Mouse (Mus musculus) right cerebral cortex, adult 2 months (tissue): ENCODE results near the gene Naa20.
A peak's percentile ranks its signal among the peaks of the same experiment; 100 is the strongest.
"Not testable (repeated sequence)": the region's sequence is repeated elsewhere in the genome, so short reads cannot be mapped to it uniquely, and the experiment has no call there.

Experiments used
- DNase-seq, 2 experiments: peaks; one replicate each; pipeline ENCODE4 v3.0.0; 2021 to 2022; ENCODE audit warnings: low spot score in 2 of 2

The Naa20 gene

DNA sequence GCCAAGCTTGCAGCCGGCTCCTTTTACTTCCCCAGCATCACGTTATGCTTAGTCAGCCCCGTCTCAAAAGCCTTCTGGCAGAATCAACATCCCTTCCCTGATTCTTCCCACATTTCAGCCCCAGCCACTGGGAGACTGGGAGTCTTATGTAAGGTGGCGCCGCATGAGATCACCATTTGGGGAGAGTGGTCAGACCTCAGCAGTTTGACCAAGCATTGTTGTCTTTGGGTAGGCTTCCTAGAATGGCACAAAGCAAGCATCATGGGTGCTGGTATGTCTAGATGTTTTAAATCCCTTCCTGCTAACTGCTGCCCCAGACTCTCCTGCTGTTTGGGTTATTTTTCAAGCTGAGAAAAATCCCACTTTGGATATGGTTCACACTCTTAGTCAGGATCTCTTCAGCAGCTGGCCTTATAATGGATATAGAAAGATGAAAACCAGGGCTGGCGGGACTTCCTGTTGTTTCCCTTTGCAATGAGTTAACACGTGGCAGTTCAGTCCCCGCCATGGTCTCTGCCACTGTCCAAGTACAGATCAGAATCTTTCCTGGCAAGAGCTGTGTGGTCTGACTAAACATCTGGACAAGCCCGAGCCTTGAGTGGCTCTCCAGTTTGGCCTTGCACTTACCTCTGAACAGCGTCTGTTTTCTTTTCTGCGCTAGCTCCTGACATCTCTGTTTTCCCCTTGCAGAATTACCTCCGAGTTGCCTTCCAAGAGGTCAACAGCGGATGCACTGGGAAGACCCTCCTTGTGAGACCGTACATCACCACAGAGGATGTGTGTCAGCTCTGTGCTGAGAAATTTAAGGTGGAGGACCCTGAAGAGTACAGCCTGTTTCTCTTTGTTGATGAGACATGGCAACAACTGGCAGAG lies 16.8 kb upstream of the Naa20 start:
- peak; percentile 54 to 58 for DNase-seq

DNA sequence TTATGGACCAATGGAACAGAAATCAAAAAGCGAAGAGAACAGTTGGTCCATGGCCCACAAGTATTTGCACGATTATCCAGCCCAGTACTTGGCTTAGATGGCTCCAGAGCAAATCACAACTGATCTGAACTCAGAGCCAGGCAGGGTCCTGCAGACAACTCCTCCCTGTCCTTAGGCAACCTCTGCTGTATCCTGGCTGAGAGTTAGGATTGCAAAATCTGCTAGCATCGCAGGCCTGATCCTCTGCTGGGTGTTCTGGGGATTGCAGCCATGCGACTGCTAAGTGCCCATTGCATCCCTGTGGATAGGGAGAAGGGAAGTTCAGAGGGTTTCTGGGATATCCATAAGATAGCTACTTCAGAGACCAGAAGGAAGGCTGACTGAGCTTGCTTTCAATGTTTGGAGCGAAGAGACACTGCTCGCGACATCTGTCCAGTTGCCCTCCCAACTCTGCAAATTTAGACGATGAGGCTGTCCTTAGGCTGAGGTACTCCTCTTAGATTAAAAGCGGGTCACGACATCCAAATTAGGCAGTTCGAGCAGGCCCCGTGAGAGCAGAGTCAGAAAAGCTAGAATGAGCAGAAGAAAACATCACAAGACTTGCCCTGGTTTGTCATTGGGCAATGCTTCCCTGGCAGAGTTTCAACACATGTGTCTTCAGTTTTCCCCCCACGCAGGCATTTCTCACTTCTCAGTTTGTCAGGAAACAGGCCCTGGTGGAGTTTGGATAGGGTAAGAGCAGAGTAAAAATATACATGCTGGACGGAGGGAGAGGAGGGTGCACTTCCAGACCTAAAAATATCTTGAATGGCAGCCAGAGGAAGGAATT lies 13.7 kb upstream of the Naa20 start:
- peak; percentile 71 to 72 for DNase-seq

DNA sequence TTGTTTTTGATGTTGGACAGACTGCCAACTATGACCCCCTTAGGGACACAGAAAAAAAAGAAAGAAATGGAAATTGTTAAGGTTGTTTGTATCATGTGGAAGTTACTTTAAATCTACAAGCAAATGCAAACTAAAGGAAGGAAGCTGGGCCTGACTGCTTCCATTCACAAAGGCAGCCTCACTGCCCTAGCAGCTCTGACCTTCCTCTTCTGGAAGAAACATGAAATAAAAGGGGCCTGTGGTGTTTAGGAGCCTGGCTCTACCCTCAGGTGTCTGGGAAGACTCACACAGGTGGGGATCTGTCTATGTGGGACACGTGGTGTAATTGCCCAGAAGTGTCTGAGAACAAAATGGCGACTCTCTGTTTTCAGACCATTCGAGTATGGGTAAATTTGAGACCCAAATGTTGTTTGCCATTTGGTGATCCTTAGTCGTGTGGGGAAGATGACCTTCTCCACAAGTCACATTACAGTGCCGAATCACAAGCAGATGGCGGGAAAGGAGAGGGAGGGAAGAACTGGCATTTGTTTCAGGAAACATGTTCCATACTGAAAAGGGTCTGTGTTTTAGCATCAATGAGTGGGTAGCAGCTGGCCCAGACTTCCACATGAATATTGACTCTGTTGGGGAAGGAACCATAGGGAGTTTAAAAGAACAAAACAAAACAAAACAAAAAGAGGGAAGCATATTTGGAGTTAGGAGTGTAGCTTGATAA lies 13.0 kb upstream of the Naa20 start:
- peak in 1 of 2 experiments; percentile 28 for DNase-seq

DNA sequence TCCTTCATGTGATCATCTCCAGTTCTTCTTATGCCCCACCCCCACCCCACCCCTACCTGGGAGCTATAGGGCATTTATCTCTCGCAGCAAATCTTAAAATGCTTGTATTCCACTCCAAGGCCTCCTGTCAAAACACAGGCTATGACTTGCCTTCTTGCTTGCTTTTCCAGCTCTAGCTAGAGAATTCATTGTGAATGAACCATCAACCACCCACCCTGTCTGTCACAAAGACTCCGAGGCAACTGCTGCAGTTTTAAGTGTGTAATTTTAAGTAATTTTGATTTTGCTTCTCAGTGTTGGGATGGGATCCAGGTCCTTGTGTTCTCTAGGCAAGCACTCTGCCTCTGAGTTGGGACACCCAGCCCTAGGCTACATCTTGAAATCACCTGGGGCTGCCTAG lies 11.3 kb upstream of the Naa20 start:
- no peak for DNase-seq

DNA sequence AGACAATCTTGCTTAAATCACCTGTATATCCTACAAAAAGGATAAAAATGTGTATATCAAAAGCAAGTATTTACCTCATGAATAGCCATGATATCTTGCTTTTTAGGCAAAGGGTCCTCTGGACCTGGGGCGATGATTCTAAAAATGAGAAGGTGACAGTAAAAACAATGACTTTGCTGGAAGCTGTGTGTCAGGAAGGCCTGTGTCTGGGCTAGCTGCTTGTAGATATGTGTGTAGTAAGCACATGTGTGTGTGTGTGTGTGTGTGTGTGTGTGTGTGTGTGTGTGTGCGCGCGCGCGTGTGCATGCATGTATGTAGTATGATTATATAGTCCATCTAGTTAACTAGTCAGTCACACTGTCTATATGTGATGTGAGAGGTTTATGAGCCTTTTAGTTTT lies 8.1 kb upstream of the Naa20 start:
- no peak for DNase-seq

DNA sequence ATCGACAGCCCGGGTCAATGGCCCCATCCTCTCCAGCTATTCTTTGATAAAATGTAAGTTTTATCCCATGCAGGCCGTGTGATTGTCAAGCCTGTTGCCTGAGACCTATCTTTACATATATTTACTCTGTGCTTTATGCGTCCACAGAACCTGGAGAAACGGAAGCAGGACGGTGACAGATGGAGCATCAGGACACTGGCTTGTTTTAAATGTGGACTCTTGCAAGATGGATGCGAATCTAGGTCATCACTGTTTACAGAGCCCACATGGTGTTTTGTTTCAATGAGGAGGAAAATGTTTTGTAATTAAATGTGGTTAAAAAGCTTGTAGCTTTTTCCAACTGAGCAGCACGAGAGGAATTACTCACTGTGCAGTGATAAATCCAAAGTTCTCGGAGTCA lies 3.8 kb upstream of the Naa20 start:
- DNase-seq, result no peak

DNA sequence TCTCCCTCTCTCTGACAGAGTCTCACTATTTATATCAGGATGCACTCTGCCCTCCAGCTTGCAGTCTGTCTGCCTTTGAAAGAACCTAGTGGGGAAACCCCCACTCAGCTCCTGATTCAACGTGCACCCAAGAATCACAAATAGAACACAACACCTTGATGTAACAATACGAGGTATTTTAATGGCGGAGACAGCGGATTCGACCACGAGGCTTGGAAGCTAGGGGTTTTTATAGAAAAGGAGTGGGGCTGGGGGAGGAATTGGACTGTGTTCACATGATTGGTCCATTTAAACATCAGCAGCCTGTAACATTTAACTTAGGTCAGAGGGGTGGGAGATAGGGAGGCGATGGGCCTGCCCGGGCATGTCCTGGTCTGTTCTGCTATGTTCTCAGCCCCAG lies 1.6 kb upstream of the Naa20 start:
- DNase-seq, result not testable (repeated sequence)

DNA sequence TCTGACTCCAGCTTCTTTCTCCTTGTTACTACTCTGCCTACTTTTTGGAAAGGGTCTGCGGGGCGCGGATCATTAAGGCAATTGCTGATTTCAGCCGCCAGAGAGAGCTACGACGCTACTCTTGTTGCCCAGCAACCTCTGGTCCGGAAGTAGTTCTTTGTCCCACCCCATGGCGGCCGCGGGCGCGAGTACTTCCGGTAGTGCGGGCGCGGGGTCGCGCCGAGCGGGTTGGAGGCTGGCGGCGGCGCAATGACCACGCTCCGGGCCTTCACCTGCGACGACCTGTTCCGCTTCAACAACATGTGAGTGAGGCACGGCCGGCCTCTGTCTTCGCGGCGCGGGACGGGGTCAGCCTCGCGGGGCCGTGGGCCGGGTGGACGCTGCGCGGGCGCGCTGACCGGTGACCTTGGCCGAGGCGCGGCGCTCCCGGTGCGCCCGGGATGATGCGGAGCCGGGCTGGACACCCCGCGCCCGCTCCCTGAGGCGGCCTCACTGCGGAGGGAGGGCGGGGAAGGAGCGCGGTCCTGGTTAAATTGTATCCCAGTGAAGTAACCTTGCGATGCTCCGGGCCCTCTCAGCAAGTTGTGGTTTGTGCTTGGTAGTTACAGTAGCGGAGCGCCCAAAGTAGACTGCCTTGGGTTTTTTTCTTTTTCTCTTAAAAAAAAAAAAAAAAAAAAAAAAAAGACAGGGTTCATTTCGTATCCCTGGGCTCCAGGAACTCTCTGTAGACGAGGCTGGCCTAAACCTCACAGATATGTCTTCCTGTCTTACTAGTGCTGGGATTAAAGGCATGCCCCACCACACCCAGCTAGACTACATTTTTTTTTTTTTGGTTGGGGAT lies 1.4 kb downstream of the Naa20 start:
- DNase-seq, result peak; percentile 92

DNA sequence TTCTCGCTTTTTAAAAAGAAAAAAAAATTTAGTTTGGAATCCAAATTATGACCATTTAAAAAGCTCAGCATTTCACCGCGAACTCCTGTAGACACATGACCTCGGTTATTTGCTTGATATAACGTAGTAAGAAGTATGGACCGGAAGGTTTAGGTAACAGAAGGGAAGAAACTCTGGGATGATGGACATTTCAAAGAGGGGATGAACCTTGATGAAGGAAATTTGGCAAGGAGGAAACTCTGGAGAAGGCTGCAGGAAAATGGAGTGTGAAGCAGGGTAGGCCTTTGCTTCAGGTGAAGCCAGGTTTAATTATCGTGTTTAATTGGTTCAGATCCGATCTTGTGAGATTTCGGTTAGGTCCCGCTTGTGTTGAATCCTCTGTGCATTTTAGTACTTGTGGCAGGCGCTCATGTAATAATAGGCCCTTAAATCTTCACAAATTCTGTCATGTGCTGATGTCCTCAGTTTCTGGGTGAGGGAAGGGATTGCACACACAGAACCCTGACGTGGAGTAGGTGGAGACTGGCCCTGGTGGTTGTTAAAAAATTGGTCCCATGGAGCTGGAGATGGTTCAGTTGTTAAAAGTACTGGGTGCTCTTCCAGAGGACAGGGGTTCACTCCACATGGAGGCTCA lies 2.2 kb downstream of the Naa20 start:
- no peak for DNase-seq

DNA sequence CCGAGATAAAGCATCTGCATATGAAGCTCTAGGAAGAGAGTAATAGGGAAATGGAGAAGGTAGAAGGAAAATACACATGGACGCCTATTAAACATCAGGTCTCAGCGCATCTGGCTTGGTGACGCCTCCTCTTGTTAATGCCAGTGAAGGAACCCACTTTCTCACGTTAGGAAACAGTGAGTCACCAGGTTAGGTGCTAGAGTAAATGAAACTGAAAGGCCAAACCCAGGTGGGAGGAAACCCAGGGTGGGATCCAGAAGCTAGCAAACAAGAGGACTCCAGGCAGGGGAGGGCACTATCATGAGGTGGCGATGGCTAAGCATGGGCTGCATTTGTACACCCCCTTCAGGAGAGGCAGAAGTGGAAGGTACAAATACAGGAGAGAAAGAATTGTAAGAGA lies 3.3 kb downstream of the Naa20 start:
- DNase-seq, result no peak

DNA sequence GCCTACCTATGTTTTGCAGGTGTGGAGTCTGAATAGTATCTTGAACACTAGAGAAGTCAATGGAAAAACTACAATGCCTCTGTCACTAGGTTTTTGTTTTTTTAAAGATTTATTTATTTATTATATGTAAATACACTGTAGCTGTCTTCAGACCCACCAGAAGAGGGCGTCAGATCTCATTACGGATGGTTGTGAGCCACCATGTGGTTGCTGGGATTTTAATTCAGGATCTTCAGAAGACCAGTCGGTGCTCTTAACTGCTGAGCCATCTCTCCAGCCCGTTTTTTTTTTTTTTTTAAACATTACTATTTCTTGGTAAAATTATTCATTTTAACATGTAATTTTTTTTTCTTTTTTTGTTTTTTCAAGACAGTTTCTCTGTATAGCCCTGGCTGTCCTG lies 4.0 kb downstream of the Naa20 start:
- DNase-seq, result not testable (repeated sequence)

DNA sequence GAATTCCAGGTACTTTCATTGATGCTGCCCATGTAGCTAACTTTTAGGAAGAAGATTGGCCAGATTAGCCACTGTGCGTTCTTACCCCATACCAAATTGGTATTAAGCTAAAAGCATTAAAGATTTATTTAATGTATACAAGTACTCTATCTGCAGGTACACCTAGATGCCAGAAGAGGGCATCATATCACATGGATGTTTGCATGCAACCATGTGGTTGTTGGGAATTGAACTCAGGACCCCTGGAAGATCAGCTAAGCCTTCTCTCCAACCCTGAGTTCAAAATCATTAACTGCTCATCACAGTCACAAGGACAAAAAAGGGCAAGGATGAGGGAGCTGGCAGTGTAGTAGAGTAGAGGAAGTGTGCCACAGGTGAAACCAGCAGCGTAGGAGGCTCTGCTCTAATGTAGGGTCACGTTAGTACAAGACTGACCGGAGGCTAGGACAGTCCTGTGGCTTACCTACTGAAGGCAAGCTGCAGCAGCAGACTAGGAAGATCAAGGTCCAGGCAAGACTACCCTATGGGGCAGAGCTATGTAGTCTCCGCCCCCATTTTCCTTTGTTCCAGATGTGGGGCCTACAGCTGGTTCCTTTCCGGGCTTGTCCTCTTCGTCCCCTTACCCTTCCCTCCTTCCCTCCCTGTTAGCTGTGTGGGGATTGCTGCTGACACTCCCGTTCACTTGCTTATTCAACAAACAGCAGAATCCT lies 19.2 kb downstream of the Naa20 start:
- DNase-seq, result no peak

DNA sequence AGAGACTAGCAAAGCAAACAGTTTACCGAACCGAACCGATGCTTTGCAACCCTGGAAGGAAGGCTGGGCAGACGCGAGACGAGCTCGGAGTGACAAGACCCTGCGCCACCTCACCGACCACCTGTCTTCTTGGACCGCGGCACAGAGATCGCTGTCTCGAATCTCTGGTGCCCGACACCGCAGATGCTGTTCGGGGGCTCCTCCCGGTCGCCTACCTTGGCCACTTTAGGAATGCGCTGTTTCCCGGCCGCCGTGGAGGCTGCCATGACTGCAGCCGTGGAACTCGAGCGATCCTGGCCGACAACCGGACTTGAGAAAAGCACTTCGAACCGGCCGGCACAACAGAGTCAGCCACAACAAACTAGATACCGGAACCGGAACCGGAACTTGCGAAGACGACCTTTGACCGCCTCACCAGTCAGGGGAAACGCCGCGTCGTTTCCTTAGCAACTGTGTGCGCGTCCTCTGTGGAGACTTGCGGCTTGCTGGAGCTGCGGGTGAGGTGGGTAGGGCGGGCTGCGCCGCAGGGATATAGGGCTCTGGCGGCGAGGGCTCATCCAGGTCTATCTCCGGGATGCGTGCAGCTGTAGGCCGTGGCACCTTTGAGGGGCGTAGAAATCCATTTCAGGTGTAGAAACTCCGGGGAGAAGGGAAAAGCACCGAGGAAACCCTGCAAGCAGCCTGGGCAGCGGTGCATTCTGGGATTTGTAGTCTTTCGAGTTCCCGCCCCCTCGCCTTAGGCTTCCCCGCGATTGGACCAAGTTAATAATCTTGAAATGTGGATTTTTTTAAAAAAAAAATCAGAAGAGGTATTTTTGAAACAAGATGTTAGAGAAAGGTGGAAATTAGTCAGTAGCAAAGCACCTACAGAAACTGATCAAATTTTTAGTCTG lies 32.7 kb downstream of the Naa20 start, which contains the start of the genes Cfap61 and Crnkl1:
Gene Cfap61 (plus strand): TSS at position 446 of the 893 bp plus-strand sequence.
Gene Crnkl1 (minus strand): TSS at position 676 of the 893 bp plus-strand sequence.
- DNase-seq, result peak; percentile 95 to 98

DNA sequence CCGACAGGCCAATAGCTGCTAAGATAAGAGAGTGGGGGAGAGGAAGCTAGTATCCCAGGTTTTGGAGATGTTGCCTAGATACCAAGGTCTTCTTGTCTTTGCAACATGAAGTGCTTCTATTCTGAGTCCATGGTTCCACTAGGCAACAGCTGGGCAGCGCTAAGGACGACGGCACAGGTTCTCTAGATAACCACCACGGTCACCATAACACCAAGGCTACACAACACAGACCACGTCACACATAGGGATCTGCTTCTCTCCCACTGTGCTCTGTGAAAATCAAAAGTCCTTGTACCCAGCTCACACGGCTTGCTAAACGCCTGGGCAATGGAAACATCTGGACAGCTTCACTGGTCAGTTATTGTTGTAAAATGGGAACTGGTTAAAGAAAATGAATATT lies 35.1 kb downstream of the Naa20 start:
- DNase-seq, result no peak

DNA sequence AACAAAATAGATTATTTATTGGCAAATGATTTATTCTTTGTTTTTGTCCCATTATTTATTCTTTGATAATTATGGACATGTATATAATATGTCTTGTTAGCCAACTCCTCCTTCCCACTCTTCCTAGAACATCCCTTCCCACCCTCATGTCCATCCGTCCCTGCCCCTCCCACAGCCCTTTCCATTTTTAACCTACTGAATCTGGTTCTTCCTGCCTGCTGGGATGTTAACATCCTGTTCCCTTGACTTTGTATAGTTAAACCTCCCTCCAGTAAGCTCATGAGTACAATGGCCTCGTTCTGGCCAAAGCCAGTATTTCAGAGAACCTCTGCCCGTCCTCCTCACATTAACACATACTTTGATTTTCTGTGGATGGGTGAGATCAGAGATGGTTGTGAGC lies 39.5 kb downstream of the Naa20 start:
- no peak for DNase-seq

DNA sequence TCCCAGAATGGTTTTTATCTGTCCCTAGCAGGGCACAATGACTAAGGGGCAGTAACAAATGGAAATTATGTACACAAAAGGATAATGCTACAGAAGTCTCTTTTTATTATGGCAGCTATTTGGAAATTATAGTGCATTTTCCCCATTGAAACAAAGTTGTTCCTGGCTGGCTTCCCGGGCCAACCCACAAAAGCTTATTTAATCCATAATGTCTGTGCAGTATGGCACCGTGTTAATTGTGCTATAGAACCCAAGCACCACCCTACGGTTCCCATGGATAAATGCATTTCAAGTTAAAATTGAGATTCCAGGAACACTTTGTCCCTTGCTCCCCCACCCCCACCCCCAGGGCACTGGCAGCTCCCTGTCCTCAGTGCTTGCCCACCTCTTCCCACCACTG lies 42.4 kb downstream of the Naa20 start:
- peak; percentile 39 to 46 for DNase-seq

DNA sequence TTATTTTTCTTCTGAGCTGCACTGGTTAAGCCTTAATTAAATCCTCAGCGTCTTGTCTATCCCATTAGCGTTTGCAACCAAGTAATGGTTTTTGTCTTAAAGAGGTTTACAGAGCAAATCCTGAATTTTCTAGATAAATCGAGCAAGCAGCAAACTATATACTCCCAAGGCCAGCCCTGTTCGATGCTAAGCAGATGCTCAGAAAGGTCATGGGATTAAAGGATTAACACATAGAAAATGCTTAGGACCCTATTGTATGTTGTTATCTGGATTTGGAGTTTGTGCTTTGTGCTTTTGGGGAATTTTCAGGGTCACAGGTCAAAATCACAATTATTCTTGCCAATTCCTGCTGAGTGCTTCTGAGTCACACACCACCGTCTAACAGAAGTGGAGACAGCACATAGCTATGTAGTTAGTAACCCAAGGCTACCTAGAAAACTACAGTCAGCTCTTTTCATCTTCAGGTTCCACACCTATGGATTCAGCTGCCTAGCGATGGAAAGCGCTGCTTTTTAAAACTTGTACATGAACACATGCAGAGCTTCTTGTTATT lies 46.6 kb downstream of the Naa20 start:
- no peak for DNase-seq

DNA sequence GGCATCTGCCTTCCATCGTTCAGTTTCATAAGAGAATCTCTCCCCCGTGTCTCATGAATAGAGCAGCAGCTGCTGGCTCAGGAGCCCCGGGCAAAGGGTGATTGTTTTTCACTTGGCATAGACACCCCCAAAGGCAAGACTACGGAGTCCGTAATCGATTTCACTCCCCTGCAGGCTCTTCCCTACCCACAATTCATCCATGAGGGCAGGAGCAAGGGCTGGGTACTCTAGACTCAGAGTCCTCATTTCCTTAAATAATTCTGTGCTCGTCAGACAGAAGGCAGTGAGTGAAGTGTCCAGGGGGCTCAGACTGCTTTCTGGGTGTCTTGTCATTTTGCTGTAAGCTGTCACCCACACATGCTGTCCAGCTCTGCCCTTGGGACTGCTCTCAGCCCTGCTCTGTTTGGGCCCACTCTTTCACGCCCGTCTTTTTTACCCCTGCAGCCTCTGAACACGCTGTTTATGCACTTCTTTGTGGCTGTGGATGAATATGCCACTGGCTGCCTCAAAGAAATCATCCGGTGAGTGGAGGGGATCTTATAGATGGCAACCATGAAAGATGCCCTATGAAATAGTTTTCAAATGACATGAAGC lies 47.7 kb downstream of the Naa20 start:
- DNase-seq, result no peak
